Mouse (Mus musculus) CH12.LX (cell line): ENCODE data around the gene Slc2a10. TPM values are rescaled to one million over a fixed set of nuclear protein-coding genes. Genes with fewer than 3 reads are reported as not detected.

Experiments
- DNase-seq: peaks from one replicate; pipeline ENCODE4 v3.0.0-alpha.2; 2013; ENCODE audit errors: extremely low read depth
- H3K27ac ChIP-seq: 2 replicates; pipeline ENCODE4 v1.5.1; 2012; ENCODE audit warnings: low read depth, mild to moderate bottlenecking, control low read depth, moderate library complexity; ENCODE audit not compliant: insufficient read depth
- H3K27me3 ChIP-seq: replicated peaks from 2 replicates; pipeline ENCODE3; 2012; ENCODE audit warnings: inconsistent platforms
- H3K36me3 ChIP-seq, 2 experiments: replicated peaks in 1 of 2; 2 replicates each; pipeline versions ENCODE3 to v1.6.1; 2012; ENCODE audit warnings: inconsistent platforms in 1 of 2, low read length in 1 of 2, mild to moderate bottlenecking in 1 of 2, mixed read lengths in 1 of 2, moderate library complexity in 1 of 2; ENCODE audit not compliant: control insufficient read depth in 1 of 2, insufficient read depth in 1 of 2
- H3K4me1 ChIP-seq, 2 experiments: 2 replicates each; pipeline ENCODE4 v1.6.1; 2012; ENCODE audit warnings: inconsistent platforms in 1 of 2, moderate library complexity in 1 of 2; ENCODE audit not compliant: insufficient read depth in 2 of 2, control insufficient read depth in 1 of 2
- H3K4me2 ChIP-seq: 2 replicates; pipeline ENCODE4 v1.6.1; 2012; ENCODE audit warnings: low read depth, mild to moderate bottlenecking, control low read depth; ENCODE audit not compliant: poor library complexity, insufficient read depth, severe bottlenecking
- H3K4me3 ChIP-seq, 3 experiments: fragments of 150-350 bp in 1 of 3; sonication (generic) in 1 of 3; replicated peaks in 1 of 3; 2 replicates each; pipeline versions ENCODE3 to v1.5.1; 2011 to 2012; ENCODE audit warnings: low read depth in 2 of 3, low read length in 2 of 3, mild to moderate bottlenecking in 2 of 3, moderate library complexity in 2 of 3, control low read depth in 1 of 3, improper control_type of control experiment in 1 of 3, inconsistent platforms in 1 of 3, mixed read lengths in 1 of 3; ENCODE audit not compliant: poor library complexity in 1 of 3
- H3K79me2 ChIP-seq: replicated peaks from 2 replicates; pipeline ENCODE4 v1.6.1; 2012; ENCODE audit warnings: mild to moderate bottlenecking, moderate library complexity; ENCODE audit not compliant: control insufficient read depth, poor library complexity, insufficient read depth, severe bottlenecking; ENCODE audit errors: extremely low read depth
- H3K9ac ChIP-seq: 2 replicates; pipeline ENCODE4 v1.6.1; 2012; ENCODE audit warnings: low read depth, mild to moderate bottlenecking, control low read depth, moderate library complexity; ENCODE audit not compliant: insufficient read depth
- H3K9me3 ChIP-seq: replicated peaks from 2 replicates; pipeline ENCODE3; 2012; ENCODE audit warnings: low read length, inconsistent platforms, mixed read lengths
- BHLHE40 ChIP-seq: IDR thresholded peaks from 2 replicates; pipeline ENCODE4 v1.6.1; 2011; ENCODE audit warnings: mild to moderate bottlenecking, low read depth, low read length, improper control_type of control experiment
- ELF1 ChIP-seq: IDR thresholded peaks from 2 replicates; pipeline ENCODE4 v1.6.1; 2014; ENCODE audit warnings: low read depth, mild to moderate bottlenecking, inconsistent platforms, low read length, improper control_type of control experiment
- ETS1 ChIP-seq: conservative IDR thresholded peaks from 2 replicates; pipeline ENCODE4 v1.6.1; 2012; ENCODE audit warnings: low read depth, mild to moderate bottlenecking, inconsistent platforms, low read length, improper control_type of control experiment, moderate library complexity
- GABPA ChIP-seq: IDR thresholded peaks from 2 replicates; pipeline ENCODE4 v1.6.1; 2012; ENCODE audit warnings: low read depth, low read length, improper control_type of control experiment, inconsistent platforms; ENCODE audit not compliant: insufficient replicate concordance
- HCFC1 ChIP-seq: IDR thresholded peaks from 2 replicates; pipeline ENCODE4 v1.6.1; 2012; ENCODE audit warnings: low read depth, mild to moderate bottlenecking, inconsistent platforms, low read length, improper control_type of control experiment
- IRF4 ChIP-seq: IDR thresholded peaks from 2 replicates; pipeline ENCODE4 v1.6.1; 2014; ENCODE audit warnings: low read depth, mild to moderate bottlenecking, inconsistent platforms, low read length, improper control_type of control experiment
- MAFK ChIP-seq: IDR thresholded peaks from 2 replicates; pipeline ENCODE4 v1.6.1; 2011; ENCODE audit warnings: low read length, improper control_type of control experiment; ENCODE audit not compliant: insufficient replicate concordance
- MXI1 ChIP-seq: IDR thresholded peaks from 2 replicates; pipeline ENCODE4 v1.6.1; 2011; ENCODE audit warnings: mild to moderate bottlenecking, low read depth, low read length, improper control_type of control experiment
- MYC ChIP-seq: IDR thresholded peaks from 2 replicates; pipeline ENCODE4 v1.6.1; 2011; ENCODE audit warnings: low read depth, mild to moderate bottlenecking, improper control_type of control experiment, low read length
- POLR2A ChIP-seq: IDR thresholded peaks from 2 replicates; pipeline ENCODE4 v1.6.1; 2011; ENCODE audit warnings: low read depth, mild to moderate bottlenecking, improper control_type of control experiment, low read length
- POLR2AphosphoS2 ChIP-seq: IDR thresholded peaks from 2 replicates; pipeline ENCODE4 v1.6.1; 2011; ENCODE audit warnings: low read depth, low read length, improper control_type of control experiment
- RAD21 ChIP-seq: IDR thresholded peaks from 2 replicates; pipeline ENCODE4 v1.6.1; 2011; ENCODE audit warnings: low read depth, mild to moderate bottlenecking, low read length, improper control_type of control experiment, moderate library complexity
- RCOR1 ChIP-seq: conservative IDR thresholded peaks from 2 replicates; pipeline ENCODE4 v1.6.1; 2012; ENCODE audit warnings: low read depth, mild to moderate bottlenecking, inconsistent platforms, low read length, improper control_type of control experiment
- SIN3A ChIP-seq: IDR thresholded peaks from 2 replicates; pipeline ENCODE4 v1.6.1; 2012; ENCODE audit warnings: low read length, improper control_type of control experiment, inconsistent platforms
- USF2 ChIP-seq: conservative IDR thresholded peaks from 2 replicates; pipeline ENCODE4 v1.6.1; 2011; ENCODE audit warnings: low read depth, low read length, improper control_type of control experiment
- ZNF384 ChIP-seq: IDR thresholded peaks from 2 replicates; pipeline ENCODE4 v1.6.1; 2012; ENCODE audit warnings: low read depth, low read length, improper control_type of control experiment, inconsistent platforms
- dilution Hi-C: fragments of 300-500 bp; cut with MboI; formaldehyde crosslinking; loops from 2 replicates; pipeline ENCODE4 v1.14.3; 2020; ENCODE audit warnings: low sequenced_read_pairs; ENCODE audit not compliant: extremely low pct_unique_long_range_greater_than_20kb, extremely low pct_ligation_motif_present
- in situ Hi-C: fragments of 300-500 bp; cut with MboI; formaldehyde crosslinking; loops from 3 replicates; pipeline ENCODE4 v1.14.3; 2019; ENCODE audit warnings: low sequenced_read_pairs, low pct_ligation_motif_present, low pct_unique_long_range_greater_than_20kb, mixed read lengths
- polyA plus RNA-seq: library from polyadenylated mRNA; unstranded; fragments of >175 nt; gene quantifications from 2 replicates; pipeline ENCODE4 v1.2.1, GENCODE M21; 2012; ENCODE audit warnings: low read depth; ENCODE audit not compliant: insufficient read length
- total RNA-seq, 2 experiments: library from RNA; depleted of rRNA; stranded (reverse); fragments of 300-350 nt in 1 of 2; fragments of >200 nt in 1 of 2; gene quantifications; 2 replicates each; pipeline ENCODE4 v1.2.3; 2012 to 2014

Gene Slc2a10
- total and polyA plus RNA-seq, 3 experiments = not detected

DNA sequence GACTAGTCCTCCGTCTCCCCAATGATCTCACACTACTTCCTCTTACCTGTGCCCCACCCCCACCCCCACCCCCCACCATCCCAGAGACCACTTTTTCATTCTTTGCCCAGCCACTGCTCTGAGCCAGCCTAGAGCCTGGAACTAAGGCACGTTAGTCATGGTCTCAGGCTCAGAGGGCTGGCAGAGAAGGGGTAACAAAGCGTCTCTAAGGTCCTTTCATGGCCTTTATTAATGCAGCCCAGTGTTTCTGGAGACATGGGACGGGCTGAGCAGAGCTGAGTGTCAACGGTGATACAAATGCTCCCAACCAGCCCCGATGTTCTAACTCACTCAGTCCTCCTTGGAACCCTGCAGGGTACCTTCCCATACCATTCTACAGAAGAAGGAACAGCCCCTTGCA, 61.0 kb downstream of the Slc2a10 start:
- TF ChIP-seq IRF4 (no peak), ZNF384 (no peak), HCFC1 (no peak), ETS1 (no peak), SIN3A (no peak), MXI1 (no peak), MAFK (no peak), USF2 (no peak), GABPA (no peak), ELF1 (no peak), RCOR1 (no peak), POLR2A (no peak), MYC (no peak)
- H3K4me1 ChIP-seq = no peaks in the 10 kb centered on the region
- H3K9me3 ChIP-seq = peaks cover 2% of the 10 kb centered on the region
- H3K4me3 ChIP-seq = no peak overlapping the region
- no peaks in the 10 kb centered on the region for H3K79me2 ChIP-seq
- H3K27ac ChIP-seq = no peak overlapping the region
- no peak overlapping the region for H3K4me2 ChIP-seq
- dilution Hi-C loops (no loop called here), in situ Hi-C loops (no loop called here)
- H3K36me3 ChIP-seq = no peaks in the 10 kb centered on the region
- peaks cover 87% of the 10 kb centered on the region for H3K27me3 ChIP-seq
- H3K9ac ChIP-seq = no peak overlapping the region
- no peak for DNase-seq

DNA sequence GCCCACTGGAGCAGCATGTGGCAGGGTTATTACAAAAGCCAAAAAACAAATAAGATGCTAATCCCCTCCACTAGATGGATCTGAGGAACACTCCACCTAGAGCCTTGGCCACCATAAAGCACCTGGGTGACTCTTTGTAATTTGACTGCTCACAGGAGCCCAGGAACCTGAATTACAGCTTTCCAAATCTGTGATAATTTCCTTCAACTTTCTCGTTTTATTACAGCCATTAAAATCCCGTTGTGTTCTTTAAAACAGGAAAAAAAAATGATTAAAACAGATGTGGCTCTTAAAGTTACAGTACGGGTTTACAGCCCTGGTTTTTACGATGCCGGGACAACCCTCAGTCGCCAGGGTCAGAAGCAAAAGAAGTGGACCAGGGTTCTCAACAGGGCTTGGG, 63.3 kb downstream of the Slc2a10 start:
- Histone ChIP-seq H3K79me2 (no peaks in the 10 kb centered on the region), H3K9ac (no peak overlapping the region)
- in situ Hi-C loops = no loop called here
- no peak for DNase-seq
- TF ChIP-seq POLR2AphosphoS2 (no peak), BHLHE40 (no peak), POLR2A (no peak), RCOR1 (no peak), ZNF384 (no peak), ELF1 (no peak), RAD21 (no peak)
- TF ChIP-seq, all 38 proteins: peak for 0
- Histone ChIP-seq H3K9me3 (peaks cover 2% of the 10 kb centered on the region), H3K27ac (no peak overlapping the region), H3K36me3 (no peaks in the 10 kb centered on the region), H3K4me2 (no peak overlapping the region), H3K4me3 (no peak overlapping the region), H3K27me3 (peaks cover 89% of the 10 kb centered on the region), H3K4me1 (no peaks in the 10 kb centered on the region)
- dilution Hi-C loops = no loop called here
